Mouse (Mus musculus) monocyte, adult 5-6 weeks (primary cell): ENCODE results near the gene Med13l. TPM values are rescaled to one million over a fixed set of nuclear protein-coding genes. Genes with fewer than 3 reads are reported as not detected.

Source experiments
- ATAC-seq: fragments of 153-309, 156-312 bp; replicated peaks from 2 replicates; pipeline ENCODE4 v1.8.0; 2017; ENCODE audit warnings: mild to moderate bottlenecking; ENCODE audit not compliant: low TSS enrichment, insufficient number of reproducible peaks, severe bottlenecking, poor library complexity, low FRiP score
- total RNA-seq: library from RNA; stranded (forward); fragments of 200-1000, 200-491, 200-594 nt; gene quantifications from 3 replicates; pipeline ENCODE4 v1.2.3, GENCODE M21; 2017

The Med13l gene
- total RNA-seq, 1 experiment from 2014 or later, result 38.0 TPM

DNA sequence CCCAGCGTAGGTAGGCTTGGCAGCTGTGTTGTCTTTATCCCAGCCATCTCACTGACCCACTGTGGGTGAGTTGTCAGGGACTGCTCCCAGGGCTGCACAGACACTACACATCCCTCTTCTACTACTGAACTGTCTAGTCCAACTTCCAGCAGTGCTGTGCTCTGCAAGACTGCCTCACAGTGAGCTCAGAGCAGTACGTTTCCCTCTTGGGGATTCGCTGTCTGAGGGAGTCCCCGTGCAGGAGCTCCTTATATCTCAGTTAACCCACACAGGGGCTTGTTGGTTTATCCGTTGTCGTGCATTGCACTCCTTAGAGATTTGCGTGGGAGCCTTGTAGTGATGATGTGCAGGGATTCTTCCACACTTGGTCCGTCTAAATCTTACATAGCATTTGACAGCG is 144.5 kb downstream of the Med13l start:
- no peak for ATAC-seq

DNA sequence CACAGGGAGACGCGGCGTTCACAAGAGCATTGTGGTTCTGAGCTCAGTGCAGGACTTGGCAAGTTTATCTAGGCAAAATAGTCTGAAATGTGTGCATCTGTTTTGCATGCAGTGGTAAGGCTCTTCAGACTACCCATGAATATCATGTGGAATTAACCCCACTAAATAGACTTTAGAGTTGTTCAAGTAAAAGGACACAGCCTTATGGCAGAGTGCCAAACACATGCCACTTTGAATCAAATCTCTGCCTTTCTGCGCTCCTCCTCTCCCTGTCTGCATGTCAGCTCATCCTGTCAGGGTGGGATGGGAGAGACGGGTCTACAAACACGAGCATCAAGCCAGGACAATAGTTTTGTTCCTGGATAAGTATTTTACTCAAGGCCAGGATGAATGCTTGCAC is 145.5 kb downstream of the Med13l start:
- no peak for ATAC-seq

DNA sequence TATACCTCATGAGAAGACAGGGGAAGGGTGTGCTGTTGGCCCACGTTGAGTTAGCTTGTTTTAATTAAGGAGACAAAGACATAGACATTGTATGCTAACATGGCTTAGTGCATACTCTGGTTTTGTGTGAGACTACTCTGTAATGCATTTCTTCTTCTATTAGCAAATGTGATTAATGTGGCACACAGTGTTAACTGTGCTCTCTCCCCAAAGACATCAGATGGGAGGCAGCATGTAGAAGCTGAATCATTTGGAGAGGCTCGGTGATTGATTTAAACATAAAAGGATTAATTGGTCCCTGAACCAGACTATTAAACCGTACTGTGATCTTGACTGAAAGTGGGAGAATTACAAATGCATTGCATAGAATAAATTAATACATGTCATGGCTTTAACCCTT is 145.9 kb downstream of the Med13l start:
- ATAC-seq, result no peak

DNA sequence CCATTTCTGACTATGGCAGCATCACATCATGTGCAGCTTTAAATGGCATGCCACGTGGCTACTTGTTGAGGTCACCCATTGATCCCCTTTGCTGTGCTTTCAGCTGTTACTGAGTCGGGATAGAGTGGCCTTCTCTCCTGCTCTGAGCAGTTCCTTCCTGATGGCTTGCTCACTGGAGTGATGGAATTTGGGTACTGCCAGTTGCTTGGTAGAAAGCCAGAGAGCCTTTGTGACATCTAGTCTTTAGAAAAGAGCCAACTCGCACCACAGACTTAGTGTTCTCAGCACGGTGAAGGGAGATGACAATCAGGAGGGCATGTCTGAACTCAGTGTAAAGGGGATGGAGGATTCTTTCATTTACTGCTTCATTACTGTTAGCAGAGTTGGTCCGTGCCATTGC is 147.0 kb downstream of the Med13l start:
- no peak for ATAC-seq

DNA sequence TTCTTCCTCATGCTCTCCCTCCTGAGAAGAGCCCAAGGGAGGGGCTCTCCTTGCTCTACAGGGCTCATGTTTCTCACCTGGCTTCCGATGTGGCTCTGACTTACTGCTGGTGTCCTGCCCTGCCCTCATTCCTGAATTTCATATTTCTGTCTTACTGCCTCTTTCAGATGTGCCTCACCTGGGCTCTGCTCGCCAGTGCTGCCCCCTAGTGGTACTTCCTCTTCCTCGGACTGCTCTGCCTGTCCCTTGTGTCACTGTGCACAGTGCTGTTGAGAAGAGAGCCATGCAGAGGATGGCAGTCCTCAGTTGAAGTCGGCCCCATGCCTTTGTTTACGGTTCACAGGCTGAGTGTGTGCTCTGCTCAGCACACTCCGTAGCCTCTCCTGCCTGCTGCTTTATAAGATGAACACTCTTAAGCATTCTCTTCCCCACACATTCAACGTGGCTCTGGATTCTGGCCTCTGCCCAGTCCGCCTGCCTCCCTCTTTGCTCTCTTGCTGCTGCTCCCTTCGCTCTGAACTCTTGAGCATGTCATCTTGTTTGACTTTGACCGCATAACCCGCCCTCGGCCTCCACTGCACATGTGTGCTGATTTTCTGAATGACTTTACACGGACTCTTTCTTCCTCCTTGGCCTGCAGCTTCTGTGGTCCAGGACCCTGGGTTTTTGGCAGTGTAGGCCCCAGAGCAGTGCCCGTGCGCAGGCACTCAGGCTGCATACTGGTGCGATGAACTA is 147.9 kb downstream of the Med13l start:
- ATAC-seq, result peak; percentile 57

DNA sequence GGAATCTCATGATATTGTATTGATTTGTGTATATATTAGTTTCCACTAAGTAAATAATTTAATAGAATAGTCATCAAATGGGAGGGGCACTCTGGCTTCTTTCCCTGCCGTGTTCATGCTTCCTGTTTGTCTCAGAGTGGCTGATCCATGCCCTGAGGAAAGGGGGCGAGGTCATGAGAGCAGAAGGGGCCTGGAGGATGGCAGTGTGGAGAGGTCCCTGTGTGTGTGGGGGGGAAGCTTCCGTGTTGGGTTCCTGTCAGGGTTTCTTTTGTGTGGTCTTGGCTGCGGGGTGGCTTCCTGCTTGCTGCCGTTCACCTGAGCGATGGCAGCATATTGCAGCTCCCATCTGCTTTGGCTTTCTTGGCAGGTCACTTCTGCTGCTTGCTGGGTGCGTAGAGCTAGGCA is 149.4 kb downstream of the Med13l start:
- ATAC-seq, result no peak

DNA sequence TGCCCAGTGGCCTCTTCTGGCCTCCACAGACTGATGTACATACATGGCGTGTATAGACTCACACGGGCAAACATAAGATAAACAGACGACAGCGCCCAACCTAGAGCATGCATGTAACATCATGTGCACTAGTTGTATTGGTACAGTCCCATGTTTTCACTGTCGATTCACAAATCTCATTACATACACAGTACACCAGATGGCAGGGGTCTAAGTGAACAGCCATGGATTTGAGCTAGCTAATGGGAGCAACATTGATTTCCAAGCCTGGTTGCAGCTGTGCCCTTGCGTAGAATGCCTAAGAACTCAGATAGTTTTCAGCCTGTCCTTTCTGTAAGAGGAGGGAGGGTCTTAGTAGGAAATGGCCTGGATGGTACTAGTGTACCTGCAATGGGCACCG is 155.0 kb downstream of the Med13l start:
- no peak for ATAC-seq

DNA sequence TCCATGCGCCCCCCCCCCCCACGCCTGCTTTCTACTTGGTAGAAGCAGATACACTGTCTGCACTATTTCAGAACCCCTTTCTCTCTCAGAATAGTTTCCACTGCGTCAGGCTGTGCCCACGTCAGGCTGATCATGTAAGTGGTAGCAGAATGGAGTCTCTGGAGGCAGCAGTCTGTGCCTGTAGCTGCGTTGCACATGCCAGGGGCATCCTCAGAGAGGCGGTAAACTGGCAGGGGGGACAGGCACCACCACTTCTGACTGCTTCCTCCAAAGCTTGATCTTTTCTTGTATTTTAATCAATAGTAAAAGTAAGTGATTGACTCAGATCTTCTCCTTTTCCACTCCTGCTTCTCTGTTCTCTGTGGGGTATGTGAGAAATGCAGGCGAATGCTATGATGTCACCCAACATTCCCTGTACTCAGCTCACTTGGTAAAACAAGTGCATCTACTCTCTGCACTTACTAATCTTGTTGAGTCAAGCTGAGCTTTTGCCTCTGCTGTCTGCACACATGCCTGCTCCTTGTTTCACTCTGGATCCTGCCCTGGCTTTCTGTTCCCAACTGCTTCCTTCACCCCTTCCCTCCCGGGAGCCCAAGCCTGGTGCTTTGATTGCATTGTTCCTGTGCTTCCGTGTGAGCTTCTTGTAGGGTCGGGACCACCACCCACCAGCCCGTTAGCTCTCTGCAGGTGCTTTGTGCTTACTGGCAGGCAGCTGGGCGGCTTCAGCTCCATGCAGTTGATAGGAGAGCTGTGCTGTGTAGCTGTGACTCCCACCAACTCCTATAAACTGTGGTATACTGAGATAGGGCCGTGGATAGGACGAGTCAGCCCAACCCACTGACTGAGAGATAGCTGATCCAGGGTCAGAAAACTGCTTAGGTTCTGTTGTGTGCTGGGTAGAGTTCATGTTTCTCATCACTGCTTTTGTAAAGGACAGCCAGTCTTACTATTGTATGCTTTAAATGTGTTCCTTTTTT is 156.1 kb downstream of the Med13l start:
- ATAC-seq, result no peak

DNA sequence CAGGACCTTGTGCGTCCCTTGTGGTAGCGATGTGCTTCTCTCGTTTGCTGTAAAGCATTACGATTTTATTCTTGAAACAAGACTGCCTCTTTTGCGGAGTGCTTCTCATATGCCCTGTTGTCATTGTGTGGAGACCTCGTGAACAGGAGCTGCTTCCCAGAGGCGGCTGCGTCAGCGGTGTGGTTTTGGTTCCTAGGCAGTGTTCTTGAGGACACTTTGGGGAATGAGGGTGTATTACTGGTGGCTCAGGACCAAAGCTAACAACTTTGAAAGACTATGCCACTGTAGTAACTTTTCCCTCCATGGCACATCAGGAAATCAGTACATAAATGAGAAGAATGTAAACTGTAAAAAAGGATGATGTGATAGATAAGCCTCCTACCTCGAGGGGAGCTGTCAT is 157.0 kb downstream of the Med13l start:
- no peak for ATAC-seq

DNA sequence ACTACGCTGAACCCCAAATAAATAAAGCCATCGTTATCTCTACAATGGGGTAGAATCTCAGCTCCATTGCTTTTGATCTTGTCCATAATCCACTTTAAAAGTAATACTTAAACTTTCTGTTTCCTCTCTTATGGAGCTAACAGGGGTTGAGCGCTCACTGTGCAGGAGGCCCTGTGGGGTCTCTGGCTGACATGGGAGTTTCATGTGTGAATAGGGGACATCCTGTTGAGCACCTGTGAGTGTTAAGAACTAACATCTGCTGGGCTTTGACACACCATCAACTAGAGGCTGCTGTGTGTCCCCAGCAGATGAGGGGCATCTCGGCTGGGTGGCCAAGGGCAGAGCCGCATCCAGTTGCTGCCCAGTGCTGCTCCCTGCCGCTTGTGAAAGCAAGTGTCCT is 157.6 kb downstream of the Med13l start:
- no peak for ATAC-seq

DNA sequence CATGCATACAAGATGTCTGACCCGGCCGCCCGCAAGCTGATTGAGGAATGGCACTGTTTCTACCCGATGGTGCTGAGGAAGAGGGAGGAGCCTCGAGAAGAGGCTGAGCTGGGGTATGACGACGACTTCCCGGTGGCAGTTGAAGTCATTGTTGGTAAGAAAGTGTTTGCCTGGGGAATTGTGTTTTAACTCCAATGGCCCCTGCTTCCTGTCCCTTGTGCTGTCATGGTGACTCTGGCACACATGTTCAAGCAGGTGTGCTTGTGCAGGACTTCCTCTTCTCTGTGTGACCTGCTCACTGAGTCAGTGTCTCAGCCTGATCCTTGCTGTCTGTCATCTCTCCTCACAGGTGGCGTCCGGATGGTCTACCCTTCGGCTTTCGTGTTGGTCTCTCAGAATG is 160.9 kb downstream of the Med13l start:
- ATAC-seq, result 0 out of 2 replicates have a peak, but pooled peaks have one; percentile 20

DNA sequence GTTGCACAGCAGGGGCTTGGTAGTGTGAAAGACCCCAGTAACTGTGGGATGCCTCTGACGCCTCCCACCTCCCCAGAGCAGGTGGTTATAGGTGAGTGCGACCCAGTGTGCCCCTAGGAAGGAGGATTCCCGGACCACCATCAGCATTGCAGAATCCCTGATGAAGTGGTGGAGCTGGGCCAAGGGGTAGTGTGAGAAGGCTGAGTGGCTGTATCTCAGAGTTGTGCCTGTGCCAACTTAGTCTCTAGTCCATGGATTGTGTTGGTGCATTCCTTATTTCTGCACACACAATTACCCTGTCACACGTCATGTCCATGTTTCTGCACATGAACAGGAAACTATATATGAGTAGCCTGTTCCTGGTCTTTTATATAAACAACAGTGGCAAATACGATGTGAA is 161.4 kb downstream of the Med13l start:
- ATAC-seq, result no peak

DNA sequence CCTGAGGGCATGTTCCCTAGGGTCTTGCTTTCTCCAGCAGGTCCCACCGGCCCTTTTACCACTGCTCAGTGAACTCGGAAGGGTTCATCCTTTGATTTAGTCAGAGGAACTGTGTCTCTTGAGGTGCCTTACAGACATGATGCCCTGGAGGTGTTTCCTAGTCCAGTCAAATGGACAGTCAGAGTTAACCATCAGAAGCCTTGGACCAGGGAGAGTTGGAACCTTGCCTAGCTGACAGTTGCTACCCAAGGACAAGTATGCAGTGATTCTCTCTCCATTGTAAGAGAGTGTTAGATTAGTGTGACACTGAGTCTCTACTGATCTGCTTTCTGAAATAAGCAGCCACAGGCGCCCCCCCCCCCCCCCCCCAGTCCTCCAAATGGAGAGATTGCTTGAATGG is 162.0 kb downstream of the Med13l start:
- ATAC-seq, result no peak

DNA sequence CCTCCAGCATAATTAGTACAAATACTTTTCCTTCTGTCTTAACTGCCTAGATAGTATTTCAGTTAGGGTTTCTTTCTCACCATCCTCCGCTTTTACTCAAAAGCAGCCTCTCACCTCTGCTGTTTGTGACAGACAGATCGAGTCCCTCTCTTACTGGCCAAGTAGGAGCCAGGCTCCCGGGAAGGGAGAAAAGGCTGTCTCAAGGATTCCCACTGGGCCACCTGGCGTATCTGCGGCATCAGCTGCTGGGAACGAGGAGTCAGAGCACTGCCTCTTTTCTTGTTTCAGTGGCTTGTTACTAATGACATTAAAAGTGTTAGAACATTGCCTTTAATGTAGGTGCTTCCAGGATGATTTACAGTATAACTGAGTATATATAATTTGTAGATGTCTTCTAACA is 164.9 kb downstream of the Med13l start:
- no peak for ATAC-seq

DNA sequence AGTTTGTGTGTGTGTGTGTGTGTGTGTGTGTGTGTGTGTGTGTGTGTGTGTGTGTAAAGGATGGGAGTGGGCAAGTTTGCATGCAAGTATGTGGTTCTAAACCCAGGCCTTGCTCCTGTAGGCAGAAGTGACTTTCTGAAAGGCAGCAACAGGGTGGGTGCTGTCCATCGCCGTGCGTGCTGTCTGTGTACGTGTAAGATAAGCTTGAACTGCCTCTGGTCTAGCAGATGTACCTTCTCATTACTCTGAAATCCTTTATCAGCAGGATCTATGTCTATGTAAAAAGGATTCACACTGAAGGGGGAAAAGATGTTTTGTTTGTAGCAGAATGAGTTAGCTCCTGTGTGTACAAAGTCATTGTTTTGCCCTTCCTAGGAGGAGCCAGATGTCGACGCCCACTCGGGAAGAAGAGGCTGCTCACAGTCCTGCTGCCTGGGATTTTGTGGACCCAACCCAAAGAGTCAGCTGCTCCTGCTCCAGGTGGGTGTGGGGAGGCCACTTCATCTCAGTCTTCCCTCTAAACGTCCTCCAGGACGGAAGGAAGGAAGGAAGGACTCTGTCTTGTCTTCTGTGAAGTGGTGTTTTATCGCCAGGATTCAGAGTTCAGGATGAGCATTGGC is 165.5 kb downstream of the Med13l start:
- no peak for ATAC-seq

DNA sequence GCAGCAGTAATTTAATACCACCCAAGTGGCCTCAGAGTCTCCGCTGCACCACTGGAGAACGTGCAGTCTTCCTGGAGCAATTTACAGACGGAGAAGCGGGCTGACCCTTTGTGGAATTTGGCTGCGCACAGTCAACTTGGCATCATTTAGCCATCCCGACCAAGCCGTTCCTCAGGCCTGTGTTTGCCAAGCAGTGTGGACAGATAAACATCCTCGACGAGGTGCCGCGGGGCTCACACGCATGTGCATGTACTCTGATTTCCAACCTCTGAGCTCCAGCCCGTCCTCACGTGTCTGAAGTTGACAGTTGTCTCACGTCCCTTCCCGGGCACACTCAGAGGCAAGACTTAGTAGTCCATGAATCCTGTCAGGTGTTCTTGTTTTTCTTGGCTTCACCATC is 166.9 kb downstream of the Med13l start:
- ATAC-seq, result no peak

DNA sequence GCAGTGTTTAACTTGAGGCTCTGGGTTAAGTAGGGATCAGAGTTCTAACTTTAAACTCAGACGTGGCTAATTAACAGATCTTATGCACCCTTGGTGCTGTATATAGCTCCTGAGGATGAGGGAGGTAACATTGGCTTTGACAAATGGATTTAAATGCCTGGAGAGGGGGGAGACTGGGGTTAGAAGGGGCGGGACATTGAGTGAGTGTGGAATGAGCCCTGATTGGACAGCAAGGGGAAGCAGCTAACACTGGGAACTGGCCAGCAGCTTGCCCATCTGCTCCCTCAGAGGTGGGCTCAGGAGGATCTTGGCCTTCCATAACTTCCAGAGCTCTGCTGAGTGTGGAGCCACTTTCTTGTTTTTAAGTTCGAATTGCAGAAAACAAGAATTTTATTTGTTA is 171.7 kb downstream of the Med13l start:
- no peak for ATAC-seq

DNA sequence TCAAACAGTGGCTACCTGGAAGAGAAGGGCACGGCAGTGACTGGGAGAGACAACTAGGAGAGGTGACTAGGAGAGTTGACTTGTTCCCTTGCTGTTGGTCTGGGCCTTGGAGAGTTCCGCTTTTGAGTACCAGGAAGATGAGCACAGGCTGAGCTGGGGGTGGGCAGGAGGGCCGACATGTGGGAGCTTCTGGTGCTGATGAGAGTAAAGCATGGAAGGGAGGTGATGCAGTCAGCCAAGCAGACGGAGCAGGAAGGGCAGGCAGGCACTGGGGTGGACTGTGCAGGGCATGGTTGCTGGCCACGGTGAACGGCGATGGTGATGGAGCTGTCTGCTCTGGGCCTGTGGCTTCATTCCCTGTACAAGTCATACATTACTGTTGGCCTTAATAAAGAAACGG is 172.2 kb downstream of the Med13l start:
- ATAC-seq, result no peak

DNA sequence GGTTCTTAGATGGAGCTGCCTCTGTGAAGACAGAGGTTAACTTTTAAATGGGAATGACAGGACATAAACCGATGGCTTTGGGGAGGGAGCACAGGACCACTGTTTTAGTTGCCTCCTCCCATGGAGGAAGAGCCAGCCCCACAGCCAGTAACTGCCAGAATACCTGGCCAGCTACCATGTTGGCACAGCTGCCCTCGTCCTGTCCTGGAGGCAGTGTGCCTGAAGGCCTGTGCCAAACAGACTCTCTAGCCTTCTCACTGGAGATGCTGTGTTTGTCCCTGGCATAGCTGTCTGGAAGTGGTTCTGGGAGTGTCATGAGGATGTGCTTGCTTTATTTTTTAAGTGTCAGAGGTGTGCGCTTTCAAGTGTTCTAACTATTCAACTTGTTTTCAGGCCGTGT is 173.1 kb downstream of the Med13l start:
- ATAC-seq, result no peak

DNA sequence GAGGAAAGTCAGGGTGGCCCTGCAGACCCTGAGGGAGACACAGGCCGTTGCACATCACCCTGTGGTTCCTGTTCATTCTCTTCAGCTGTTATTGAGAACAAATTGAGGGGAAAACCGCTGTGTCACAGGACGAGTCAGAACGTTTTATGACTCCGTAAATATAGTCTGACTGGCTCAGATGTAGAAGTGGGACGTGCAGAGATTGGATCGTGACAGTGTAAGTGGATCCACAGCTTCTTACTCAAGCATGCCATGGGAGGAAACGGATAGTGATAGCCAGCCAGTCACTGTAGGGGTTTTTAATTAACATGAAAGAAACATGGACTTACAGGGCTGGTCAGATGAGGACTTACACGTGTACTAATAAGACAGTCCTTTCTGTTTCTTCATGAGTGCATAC is 174.0 kb downstream of the Med13l start:
- ATAC-seq, result no peak
